Mouse (Mus musculus) inflammation-experienced regulatory T-cells, adult 6 months (primary cell): ENCODE results near the gene Bcl9. TPM values are rescaled to one million over a fixed set of nuclear protein-coding genes. Genes with fewer than 3 reads are reported as not detected.

Experiments used
- ATAC-seq: one replicate; pipeline ENCODE4 v1.8.0; 2017
- polyA plus RNA-seq, 3 experiments: library from polyadenylated mRNA; unstranded; fragments of 100-300 nt; shearing (Covaris generic); gene quantifications; one replicate each; pipeline ENCODE4 v1.2.1; 2017

Gene Bcl9
- polyA plus RNA-seq, 3 experiments from 2014 or later, result 1.1 to 6.1 (median 4.0) TPM

DNA sequence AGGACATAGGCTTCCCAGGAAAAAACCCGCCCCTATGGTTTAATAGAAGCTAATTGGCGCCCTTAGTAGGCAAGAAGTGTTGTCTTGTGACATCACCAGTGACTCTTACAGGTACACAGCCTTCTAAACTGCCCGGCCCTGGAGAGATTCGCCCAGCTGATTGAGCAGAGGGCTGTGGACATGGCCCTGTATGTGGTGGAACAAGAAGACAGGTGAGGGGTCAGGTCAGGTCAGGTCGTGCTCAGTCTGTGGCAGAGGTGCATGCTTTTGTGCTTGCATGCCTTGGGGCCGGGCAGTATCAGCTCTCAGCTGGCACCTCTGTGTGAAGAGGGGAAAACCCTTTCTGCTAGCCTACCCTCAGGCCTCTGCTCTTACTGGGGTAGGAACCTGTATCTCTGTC lies 126.2 kb downstream of the Bcl9 start:
- no peak for ATAC-seq

DNA sequence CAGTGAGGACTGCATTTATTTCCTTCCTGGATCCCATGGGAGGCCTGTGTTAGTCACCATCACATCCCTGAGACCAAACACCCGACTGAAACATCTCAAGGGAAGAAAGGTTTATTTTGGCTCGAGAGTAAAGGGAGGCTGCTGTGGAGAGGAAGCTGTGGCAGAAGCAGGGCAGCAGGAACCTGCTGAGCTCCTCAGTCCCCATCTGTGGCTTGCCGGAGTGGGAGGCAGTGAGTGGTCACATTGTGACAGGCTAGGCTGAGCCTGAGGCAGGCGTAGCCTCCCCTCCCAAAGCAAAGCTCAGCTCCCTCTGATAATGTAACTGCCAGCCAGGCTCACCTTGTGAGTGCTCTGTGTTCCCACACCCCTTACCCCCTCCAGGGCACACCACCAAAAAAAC lies 130.6 kb downstream of the Bcl9 start:
- ATAC-seq, result no peak

DNA sequence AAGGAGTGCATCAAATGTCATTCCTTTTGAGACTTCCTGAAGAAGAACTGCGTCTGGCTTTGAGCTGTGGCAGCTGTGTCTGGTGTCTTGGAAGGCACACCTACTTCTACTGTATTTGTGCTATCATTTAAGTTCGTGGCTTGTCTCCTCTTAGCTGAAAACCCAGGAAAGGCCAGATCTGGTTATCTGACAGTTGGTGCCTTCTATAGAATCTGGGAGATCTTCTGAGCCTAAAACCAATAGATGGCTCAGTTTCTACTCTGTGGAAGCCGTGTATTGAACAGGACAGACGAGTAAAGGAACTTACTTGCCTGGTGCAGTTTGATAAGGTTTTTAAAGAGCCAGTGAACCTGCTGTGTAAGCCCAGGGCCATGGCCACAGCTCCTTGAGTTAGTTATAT lies 133.2 kb downstream of the Bcl9 start:
- no peak for ATAC-seq

DNA sequence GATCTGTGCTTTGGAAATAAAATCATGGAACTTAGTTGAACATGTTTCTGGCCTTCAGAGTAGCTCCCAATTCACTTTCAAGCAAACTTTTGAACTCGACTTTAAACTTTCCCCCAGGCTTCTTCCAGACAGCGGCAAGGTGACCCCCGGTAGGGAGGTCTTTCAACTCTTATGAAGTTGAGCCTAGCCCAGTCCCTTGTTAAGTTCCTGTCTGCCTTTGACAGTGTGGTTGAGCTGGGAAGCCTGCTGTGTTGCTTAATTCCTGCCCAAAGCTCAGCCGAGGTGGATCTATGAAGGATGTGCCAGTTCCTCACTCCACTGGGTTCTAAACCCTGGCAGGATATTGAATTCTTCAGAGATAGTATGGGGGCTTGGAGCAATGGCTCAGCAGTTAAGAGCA lies 135.9 kb downstream of the Bcl9 start:
- no peak for ATAC-seq

DNA sequence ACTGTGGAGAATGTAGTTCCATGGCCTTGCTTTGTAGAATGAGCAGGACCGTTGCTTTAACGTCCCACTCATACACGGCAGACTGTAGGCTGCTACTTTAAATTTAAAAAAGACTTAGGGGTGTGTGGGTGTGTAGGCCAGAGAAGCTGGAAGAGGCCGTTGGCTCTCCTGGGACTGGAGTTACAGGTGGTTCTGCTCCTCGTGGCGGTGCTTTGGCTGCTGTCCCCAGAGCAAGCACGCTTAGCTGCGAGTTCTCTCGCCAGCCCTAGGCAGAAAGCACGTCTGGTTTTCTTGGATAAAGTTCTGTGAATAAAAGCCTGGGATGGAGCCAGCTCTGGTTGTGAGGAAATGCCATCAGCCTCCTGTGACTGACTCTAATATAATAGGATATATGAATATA lies 136.8 kb downstream of the Bcl9 start:
- no peak for ATAC-seq

DNA sequence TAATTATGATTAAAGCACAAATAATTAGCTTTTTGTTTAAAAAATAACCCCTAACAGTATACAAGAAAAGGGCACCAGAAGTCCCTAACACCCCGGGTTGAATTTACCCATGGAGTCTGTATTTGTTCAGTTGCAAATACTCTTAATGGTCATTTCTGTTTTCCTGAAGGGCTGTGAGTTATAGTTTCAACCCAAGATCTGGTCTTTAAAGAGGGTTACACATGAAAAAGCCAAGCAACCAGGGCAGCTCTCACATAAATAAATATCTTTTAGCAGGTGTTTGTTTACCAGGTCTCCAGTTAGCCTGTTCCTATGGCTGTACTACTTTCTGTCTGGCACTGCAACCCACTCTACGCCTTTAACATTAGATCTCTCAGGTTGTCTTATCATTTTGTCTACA lies 137.7 kb downstream of the Bcl9 start:
- no peak for ATAC-seq

DNA sequence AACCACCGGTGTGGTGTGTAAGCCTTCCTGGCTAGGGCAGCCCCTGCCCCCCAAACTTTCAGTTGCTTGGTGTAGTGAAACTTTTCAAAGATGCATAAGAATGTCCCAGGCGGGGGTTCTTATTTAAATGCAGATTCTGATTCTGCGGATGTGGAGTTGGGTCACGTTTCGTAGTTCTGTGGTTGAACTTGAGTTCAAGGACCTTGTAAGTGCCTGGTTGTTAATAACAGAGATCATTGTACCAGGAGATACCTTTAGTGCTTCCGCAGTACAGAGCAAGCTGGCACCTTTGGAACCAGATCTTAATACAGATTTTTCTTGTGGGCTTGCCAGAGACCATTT lies 138.2 kb downstream of the Bcl9 start:
- ATAC-seq, result peak; percentile 11

DNA sequence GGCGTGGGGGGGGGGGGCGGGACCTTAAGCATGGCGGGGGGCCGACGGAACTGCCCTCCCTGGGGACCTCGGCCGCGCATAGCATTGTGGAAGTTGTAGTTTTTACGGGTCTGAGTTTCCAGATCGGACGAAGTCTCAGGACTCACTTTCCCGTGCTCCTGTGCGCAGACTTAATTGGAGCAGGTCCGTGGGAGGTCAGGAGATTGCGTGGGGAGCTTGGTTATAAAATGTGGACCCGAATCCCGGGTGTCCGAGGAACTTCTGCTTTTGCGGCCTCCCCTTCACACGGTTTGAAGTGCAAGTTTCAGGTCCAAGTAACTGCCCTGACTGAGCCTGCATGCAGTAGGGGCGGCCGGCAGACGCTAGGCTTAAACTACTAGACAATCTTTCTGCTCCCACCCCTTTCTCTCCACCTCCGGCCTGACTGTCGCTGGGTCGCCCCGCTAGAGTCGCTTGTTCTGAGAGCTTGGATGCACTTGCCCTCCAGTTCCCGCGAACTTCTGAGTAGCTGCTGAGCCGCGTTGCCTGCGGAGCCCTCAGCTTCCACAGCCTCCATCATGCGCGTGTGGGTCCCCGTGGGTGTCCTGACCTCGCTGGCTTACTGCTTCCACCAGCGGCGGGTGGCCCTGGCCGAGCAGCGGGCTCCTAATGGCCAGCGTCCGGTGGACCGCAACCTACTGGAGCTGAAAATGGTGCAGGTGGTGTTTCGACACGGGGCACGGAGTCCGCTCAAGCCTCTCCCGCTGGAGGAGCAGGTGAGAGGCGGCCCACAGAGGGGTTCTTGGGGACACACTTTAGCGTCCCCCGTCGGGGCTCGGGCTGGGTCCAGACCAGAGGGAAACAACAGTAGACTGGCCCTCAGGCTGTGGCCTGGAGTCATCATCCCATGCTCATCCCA lies 138.9 kb downstream of the Bcl9 start, which contains the start of gene Acp6:
Gene Acp6, plus strand, starts transcription at position 167 of the 898 bp plus-strand sequence.
- ATAC-seq, result peak; percentile 86

DNA sequence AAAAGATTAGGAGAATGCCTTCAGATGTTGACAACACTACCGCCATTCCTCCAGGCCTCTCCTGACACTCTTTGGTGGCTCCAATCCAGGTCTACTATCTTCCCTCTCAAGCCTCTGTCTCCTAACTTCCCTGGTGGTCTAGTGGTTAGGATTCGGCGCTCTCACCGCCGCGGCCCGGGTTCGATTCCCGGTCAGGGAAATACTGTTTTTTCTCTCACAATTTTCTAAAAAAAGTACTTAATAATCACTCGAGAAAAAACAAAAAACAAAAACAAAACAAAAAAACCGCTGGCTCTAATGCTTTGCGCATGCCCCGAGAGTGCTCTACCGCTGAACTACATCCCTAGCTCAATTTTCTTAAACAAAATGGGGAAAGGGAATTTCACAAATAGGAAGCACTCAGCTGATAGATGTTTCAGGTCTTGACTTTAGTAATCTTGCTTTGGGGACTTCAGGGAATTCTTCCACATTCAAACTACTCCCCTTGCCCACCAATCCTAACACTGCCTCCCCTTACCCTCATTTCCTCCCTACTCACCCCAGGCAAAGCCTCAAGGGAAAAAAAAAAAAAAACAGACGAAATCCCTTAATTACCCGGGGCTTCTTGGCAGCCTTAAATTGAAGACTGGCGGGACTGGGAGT lies 139.6 kb downstream of the Bcl9 start:
- ATAC-seq, result no peak

DNA sequence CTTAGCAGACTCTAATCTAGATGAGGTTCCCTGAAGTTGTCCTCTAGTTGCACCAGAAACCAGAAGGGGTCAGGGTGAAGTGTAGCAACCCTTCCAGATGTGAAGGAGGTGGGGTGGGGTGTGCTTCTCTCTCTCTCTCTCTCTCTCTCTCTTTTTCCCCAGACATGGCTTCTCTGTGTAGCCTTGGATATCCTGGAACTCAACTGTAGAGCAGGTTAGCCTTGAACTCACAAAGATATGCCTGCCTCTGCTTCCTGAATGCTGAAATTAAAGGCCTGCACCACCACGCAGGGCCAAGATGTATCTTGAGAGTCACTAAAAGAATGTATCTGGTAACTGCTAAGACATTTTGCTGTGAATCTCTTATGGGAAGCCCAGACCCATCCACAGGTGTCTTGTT lies 140.4 kb downstream of the Bcl9 start:
- no peak for ATAC-seq

DNA sequence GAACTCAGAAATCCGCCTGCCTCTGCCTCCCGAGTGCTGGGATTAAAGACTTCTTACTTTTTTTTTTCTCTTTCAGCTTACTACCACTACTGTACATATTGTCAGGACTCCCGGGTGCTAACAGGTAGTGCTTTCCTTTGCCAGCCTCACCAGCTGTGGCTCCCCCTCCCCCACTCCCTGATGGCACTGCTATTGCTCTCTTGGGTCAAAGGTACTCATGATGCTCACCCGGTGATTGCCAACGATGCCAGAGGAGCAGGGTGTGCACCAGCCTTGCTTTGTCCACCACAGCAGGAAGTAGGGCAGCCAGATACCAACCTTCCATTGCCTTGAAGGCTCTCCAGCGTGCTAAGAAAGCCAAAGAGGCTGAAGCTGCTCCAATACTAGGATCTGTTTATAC lies 141.3 kb downstream of the Bcl9 start:
- no peak for ATAC-seq

Other genes starting within 250 kb of the Bcl9 start
- 10 to 100 TPM; 21.5 to 49.1 (median 47.1) TPM for gene Acp6, start 139.1 kb downstream of the Bcl9 start, polyA plus RNA-seq
- not detected for gene Olfr1402, start 124.1 kb upstream of the Bcl9 start, polyA plus RNA-seq